Comparison of ENCODE assay signal across 8 mouse cellular contexts in genomic region chr9:27029022-27029827, GRCm38 (mm10). TPM values are rescaled to one million over a fixed set of nuclear protein-coding genes. Genes with fewer than 3 reads are reported as not detected.
DNase-seq lines count a peak whose midpoint lies in the region; ATAC-seq and TF ChIP-seq lines count a peak whose summit lies in the region.

No protein-coding gene starts in this region.

- peaks cover 22% of the 10 kb centered on the region for H3K4me1 ChIP-seq in embryonic facial prominence, embryonic 14.5 days (ENCODE audit: control insufficient read depth, insufficient read depth, low read length)
- H3K4me1 ChIP-seq in midbrain, postnatal 0 days (ENCODE audit: insufficient read depth, low read length), result peaks cover 16% of the 10 kb centered on the region; the same call in 1 of the 2 replicates

- H3K9me3 ChIP-seq in embryonic facial prominence, embryonic 14.5 days (ENCODE audit: control insufficient read depth, low read length), result no peaks in the 10 kb centered on the region
- no peaks in the 10 kb centered on the region for H3K9me3 ChIP-seq in midbrain, postnatal 0 days (ENCODE audit: low read length)

- H3K27me3 ChIP-seq in embryonic facial prominence, embryonic 14.5 days (replicated peaks; ENCODE audit: control insufficient read depth, insufficient read depth, low read length), result no peaks in the 10 kb centered on the region
- no peaks in the 10 kb centered on the region for H3K27me3 ChIP-seq in midbrain, postnatal 0 days (ENCODE audit: insufficient read depth, low read length)
- no peaks in the 10 kb centered on the region for H3K27me3 ChIP-seq in splenic B cell, adult 2 months (ENCODE audit: control insufficient read depth, insufficient read depth, low read length, poor library complexity, severe bottlenecking)

- H3K4me3 ChIP-seq in embryonic facial prominence, embryonic 14.5 days (ENCODE audit: low read depth, low read length), result peak overlapping the region; percentile 93
- peak overlapping the region; percentile 89 for H3K4me3 ChIP-seq in midbrain, postnatal 0 days (ENCODE audit: low read depth, low read length)

- WGBS in embryonic facial prominence, embryonic 14.5 days, result under 1% methylated on average over 43 of the region's 52 CpGs
- WGBS in midbrain, postnatal 0 days, result under 1% methylated on average over 52 of the region's 52 CpGs

- H3K9ac ChIP-seq in embryonic facial prominence, embryonic 14.5 days (ENCODE audit: low read depth, low read length), result peak overlapping the region; percentile 84
- peak overlapping the region; percentile 95 for H3K9ac ChIP-seq in midbrain, postnatal 0 days (replicated peaks; ENCODE audit: low read length, poor library complexity, severe bottlenecking)

- DNase-seq in 416B (ENCODE audit: low read depth) (peak; percentile 37), liver (peak; percentile 61)
- DNase-seq in adrenal gland, postnatal 10 days, result peak; percentile 63
- DNase-seq in embryonic facial prominence, embryonic 14.5 days (ENCODE audit: low spot score), result peak; percentile 63
- peak; percentile 25 to 50 for DNase-seq in heart, adult 9 months (ENCODE audit: low spot score in 2 of 2)
- DNase-seq in kidney, adult 9 months, result peak; percentile 44
- DNase-seq in midbrain, postnatal 0 days (ENCODE audit: low spot score), result peak; percentile 65
- peak; percentile 41 for DNase-seq in splenic B cell, adult 2 months (ENCODE audit: low read depth, low spot score)

- peak overlapping the region; percentile 92 for H3K27ac ChIP-seq in embryonic facial prominence, embryonic 14.5 days (replicated peaks; ENCODE audit: low read depth, low read length)
- H3K27ac ChIP-seq in midbrain, postnatal 0 days (ENCODE audit: low read depth, low read length), result peak overlapping the region; percentile 89

- 0 out of 2 replicates have a peak, but pooled peaks cover 1% of the 10 kb centered on the region for H3K36me3 ChIP-seq in embryonic facial prominence, embryonic 14.5 days (ENCODE audit: control insufficient read depth, insufficient read depth, low read length)
- no peaks in the 10 kb centered on the region for H3K36me3 ChIP-seq in midbrain, postnatal 0 days (ENCODE audit: insufficient read depth, low read length)
- H3K36me3 ChIP-seq in splenic B cell, adult 2 months (ENCODE audit: control insufficient read depth, insufficient read depth, low read length, poor library complexity, severe bottlenecking), result no peaks in the 10 kb centered on the region

- peak; percentile 60 for TF ChIP-seq CTCF in midbrain, postnatal 0 days (IDR thresholded peaks at IDR 0.05)

- ATAC-seq in embryonic facial prominence, embryonic 14.5 days (ENCODE audit: low read depth), result peak; percentile 17
- peak; percentile 36 for ATAC-seq in midbrain, postnatal 0 days (ENCODE audit: low FRiP score)

- H3K4me2 ChIP-seq in embryonic facial prominence, embryonic 14.5 days (ENCODE audit: low read depth, low read length), result peak overlapping the region; percentile 86
- peak overlapping the region; percentile 76 for H3K4me2 ChIP-seq in midbrain, postnatal 0 days (ENCODE audit: low read depth, low read length, poor library complexity, severe bottlenecking)

RNA-seq across cellular contexts. Expression of gene Vps26b, which starts 0.6 kb away (rescaled TPM):
- total RNA-seq in adrenal gland, postnatal 10 days (2021), result 10 to 100 TPM; 32.8 to 38.7 TPM
- polyA plus RNA-seq in embryonic facial prominence, embryonic 14.5 days (2014; fragmentation: Nextera tagmentation; extraction: Ambion mirVana), result 41.8 and 43.0 TPM in 2 replicates
- total RNA-seq in midbrain, postnatal 0 days (2014; rRNA removed), result 145 and 161 TPM in 2 replicates
- polyA plus RNA-seq in midbrain, postnatal 0 days (2015; fragmentation: Nextera tagmentation; extraction: Ambion mirVana), result 80.8 and 85.2 TPM in 2 replicates

RNA-seq across cellular contexts. Expression of gene Ncapd3, which starts 0.8 kb away (rescaled TPM):
- 10 to 100 TPM; 19.2 to 26.0 TPM for total RNA-seq in adrenal gland, postnatal 10 days (2021)
- 29.0 and 29.4 TPM in 2 replicates for polyA plus RNA-seq in embryonic facial prominence, embryonic 14.5 days (2014; fragmentation: Nextera tagmentation; extraction: Ambion mirVana)
- total RNA-seq in midbrain, postnatal 0 days (2014; rRNA removed), result 20.2 and 25.4 TPM in 2 replicates
- 7.1 and 7.3 TPM in 2 replicates for polyA plus RNA-seq in midbrain, postnatal 0 days (2015; fragmentation: Nextera tagmentation; extraction: Ambion mirVana)

RNA-seq across cellular contexts. Expression of gene Thyn1, which starts 29.7 kb away (rescaled TPM):
- 10 to 100 TPM; 42.3 to 49.5 TPM for total RNA-seq in adrenal gland, postnatal 10 days (2021)
- polyA plus RNA-seq in embryonic facial prominence, embryonic 14.5 days (2014; fragmentation: Nextera tagmentation; extraction: Ambion mirVana), result 115 and 128 TPM in 2 replicates
- 48.1 and 68.6 TPM in 2 replicates for total RNA-seq in midbrain, postnatal 0 days (2014; rRNA removed)
- polyA plus RNA-seq in midbrain, postnatal 0 days (2015; fragmentation: Nextera tagmentation; extraction: Ambion mirVana), result 136 and 140 TPM in 2 replicates

RNA-seq across cellular contexts. Expression of gene Acad8, which starts 29.9 kb away (rescaled TPM):
- total RNA-seq in adrenal gland, postnatal 10 days (2021), result 10 to 100 TPM; 75.6 to 95.6 TPM
- polyA plus RNA-seq in embryonic facial prominence, embryonic 14.5 days (2014; fragmentation: Nextera tagmentation; extraction: Ambion mirVana), result 43.6 and 44.7 TPM in 2 replicates
- total RNA-seq in midbrain, postnatal 0 days (2014; rRNA removed), result 13.9 and 19.7 TPM in 2 replicates
- polyA plus RNA-seq in midbrain, postnatal 0 days (2015; fragmentation: Nextera tagmentation; extraction: Ambion mirVana), result 20.7 and 22.3 TPM in 2 replicates

Comparison
In these comparisons a context has a peak if more than half of its experiments do, and no peak if none do; other contexts are left out.
1. Peak in every context shown above with its lines: DNase-seq, ATAC-seq, H3K4me3 ChIP-seq and H3K27ac ChIP-seq.